Mouse (Mus musculus) lung, adult 2 months (tissue): ENCODE measurements around the gene Trim24.

ENCODE experiments used
- CTCF ChIP-seq: fragments of 200-500 bp; IDR thresholded peaks from 2 replicates; pipeline ENCODE4 v1.5.1; 2011; ENCODE audit warnings: mild to moderate bottlenecking, low read length, control low read depth; ENCODE audit not compliant: insufficient read depth
- POLR2A ChIP-seq: fragments of 200-500 bp; IDR thresholded peaks from 2 replicates; pipeline ENCODE4 v1.6.1; 2011; ENCODE audit warnings: low read depth, mild to moderate bottlenecking, control low read depth, low read length, borderline replicate concordance; ENCODE audit errors: extremely low read depth

- TF ChIP-seq POLR2A (no peak), CTCF (no peak)
Observed at GRCm38 (mm10) chr6:37967386-37967785, 96.8 kb downstream of the Trim24 start.
